Mouse (Mus musculus) midbrain, postnatal 0 days (tissue): ENCODE measurements around the gene Actbl2. TPM values are rescaled to one million over a fixed set of nuclear protein-coding genes. Genes with fewer than 3 reads are reported as not detected.

Experiments
- ATAC-seq: fragments of 200-750 bp; cut with Nextera tagmentation; 2 replicates; pipeline ENCODE4 v1.8.0; 2017; ENCODE audit warnings: moderate number of reproducible peaks, mild to moderate bottlenecking, moderate TSS enrichment, moderate library complexity; ENCODE audit not compliant: low FRiP score
- DNase-seq: peaks from one replicate; pipeline ENCODE4 v3.0.0-alpha.2; 2015; ENCODE audit warnings: low spot score
- H3K27ac ChIP-seq: fragments of 300-500 bp; sonication (generic); 2 replicates; pipeline ENCODE4 v1.5.1; 2014; ENCODE audit warnings: low read depth, mild to moderate bottlenecking, low read length, mixed read lengths
- H3K27me3 ChIP-seq: fragments of 300-500 bp; sonication (generic); 2 replicates; pipeline ENCODE4 v1.6.1; 2014; ENCODE audit warnings: low read length, control low read depth, mixed read lengths; ENCODE audit not compliant: insufficient read depth
- H3K36me3 ChIP-seq: fragments of 300-500 bp; sonication (generic); 2 replicates; pipeline ENCODE4 v1.6.1; 2014; ENCODE audit warnings: low read length, control low read depth, mixed read lengths; ENCODE audit not compliant: insufficient read depth
- H3K4me1 ChIP-seq: fragments of 300-500 bp; sonication (generic); 2 replicates; pipeline ENCODE4 v1.6.1; 2014; ENCODE audit warnings: mild to moderate bottlenecking, control low read depth, antibody characterized with exemption, low read length, mixed read lengths; ENCODE audit not compliant: insufficient read depth
- H3K4me2 ChIP-seq: fragments of 300-500 bp; sonication (generic); 2 replicates; pipeline ENCODE4 v1.6.1; 2014; ENCODE audit warnings: low read depth, mild to moderate bottlenecking, low read length, mixed read lengths; ENCODE audit not compliant: poor library complexity, severe bottlenecking
- H3K4me3 ChIP-seq: fragments of 300-500 bp; sonication (generic); 2 replicates; pipeline ENCODE4 v1.5.1; 2014; ENCODE audit warnings: low read depth, mild to moderate bottlenecking, low read length, moderate library complexity
- H3K9ac ChIP-seq: fragments of 300-500 bp; sonication (generic); replicated peaks from 2 replicates; pipeline ENCODE4 v1.6.1; 2014; ENCODE audit warnings: mild to moderate bottlenecking, low read length, moderate library complexity, mixed read lengths; ENCODE audit not compliant: poor library complexity, severe bottlenecking
- H3K9me3 ChIP-seq: fragments of 300-500 bp; sonication (generic); 2 replicates; pipeline ENCODE4 v1.6.1; 2016; ENCODE audit warnings: low read length, control low read depth
- CTCF ChIP-seq: IDR thresholded peaks from 2 replicates; pipeline ENCODE4 v1.5.1; 2016; ENCODE audit warnings: antibody characterized with exemption, mild to moderate bottlenecking
- WGBS: fragments of 180-500 bp; shearing (Covaris S2); extraction: QIAGEN DNeasy Blood & Tissue Kit; methylation state at CpG from one replicate; pipeline ENCODE4 v1.1.7; 2014; 5-methylcytosine and 5-hydroxymethylcytosine counted together
- polyA plus RNA-seq: library from polyadenylated mRNA; unstranded; fragments of >200 nt; fragmentation: Nextera tagmentation; extraction: Ambion mirVana; gene quantifications from 2 replicates; pipeline ENCODE4 v1.2.1, GENCODE M21; 2015
- total RNA-seq: library from RNA; depleted of rRNA; stranded (reverse); fragments of >200 nt; gene quantifications from 2 replicates; pipeline ENCODE4 v1.2.3, GENCODE M21; 2014; rRNA removed

The Actbl2 gene
- total RNA-seq = not detected in 2 replicates
- not detected in 2 replicates for polyA plus RNA-seq

DNA sequence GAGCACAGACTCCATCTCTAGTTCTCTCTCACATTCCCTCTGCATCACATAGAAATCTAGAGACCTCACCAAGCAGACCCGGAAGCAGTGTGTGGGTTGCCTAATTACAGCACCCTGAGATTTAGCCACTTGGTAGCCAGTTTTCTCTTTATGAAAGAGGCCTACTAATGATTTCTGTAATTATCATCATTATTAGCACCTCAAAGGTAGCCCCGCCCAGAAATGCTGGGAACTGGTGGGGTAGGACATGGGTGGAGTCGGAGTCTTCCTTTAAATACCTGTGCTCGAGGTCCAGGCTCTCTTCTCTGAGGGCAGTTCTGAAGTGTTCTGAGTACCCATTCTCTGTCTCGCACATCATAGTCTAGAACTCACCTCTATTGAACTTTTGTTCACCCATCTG is at the start of gene Actbl2:
Actbl2 (plus strand) TSS at position 301 of the 400 bp plus-strand sequence.
- no peak within 1 kb of the TSS for H3K27ac ChIP-seq
- DNase-seq (no peak), ATAC-seq (no peak)
- no peak for TF ChIP-seq CTCF
- no peaks in the 10 kb centered on the region for H3K36me3 ChIP-seq
- 94% methylated on average over 5 of the region's 5 CpGs for WGBS
- no peak within 1 kb of the TSS for H3K4me2 ChIP-seq
- no peak within 1 kb of the TSS for H3K9ac ChIP-seq
- no peaks in the 10 kb centered on the region for H3K4me1 ChIP-seq
- no peak within 1 kb of the TSS for H3K4me3 ChIP-seq
- no peaks in the 10 kb centered on the region for H3K27me3 ChIP-seq
- H3K9me3 ChIP-seq = no peaks in the 10 kb centered on the region

DNA sequence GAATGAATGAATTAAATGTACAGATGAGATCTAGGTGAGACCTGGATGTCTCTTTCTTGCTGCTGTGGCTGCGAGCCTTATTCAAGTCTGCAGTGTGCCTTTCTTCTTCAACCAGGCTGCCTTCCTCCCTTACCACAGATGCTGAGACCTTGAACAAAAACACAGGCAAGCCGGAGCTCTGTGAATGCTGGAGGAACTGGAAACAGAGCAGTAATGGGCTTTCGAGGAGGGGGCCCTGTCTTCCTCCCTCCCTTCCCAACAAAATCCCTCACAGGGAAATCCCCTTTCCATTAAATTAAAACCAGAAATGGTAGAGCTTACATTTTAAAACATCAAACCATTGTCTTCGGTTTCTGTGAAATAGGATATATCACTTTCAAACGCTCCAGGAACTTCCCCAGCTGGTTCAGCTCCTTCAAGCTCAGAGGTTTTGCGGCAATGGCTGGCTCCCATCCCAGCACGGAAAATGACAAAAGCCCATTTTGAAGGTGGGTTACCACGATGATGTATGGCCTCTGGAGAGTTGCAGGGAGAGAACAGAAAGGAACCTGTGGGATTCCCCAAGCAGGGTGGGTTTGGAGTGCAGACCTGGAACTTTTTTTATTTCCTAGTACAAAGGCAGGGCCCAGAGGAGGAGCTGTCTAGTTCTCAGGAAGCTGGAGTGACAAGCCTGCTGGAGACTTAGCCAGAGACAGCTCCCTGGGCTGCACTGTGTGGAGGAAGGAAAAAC is 44.0 kb upstream of the Actbl2 start:
- no peaks in the 10 kb centered on the region for H3K9me3 ChIP-seq
- no peaks in the 10 kb centered on the region for H3K4me1 ChIP-seq
- no peaks in the 10 kb centered on the region for H3K27me3 ChIP-seq
- no peak for TF ChIP-seq CTCF
- no peaks in the 10 kb centered on the region for H3K36me3 ChIP-seq
- no peak overlapping the region for H3K4me3 ChIP-seq
- H3K9ac ChIP-seq = no peak overlapping the region
- no peak overlapping the region; the same call in 1 of the 2 replicates for H3K27ac ChIP-seq
- H3K4me2 ChIP-seq = no peak overlapping the region
- ATAC-seq = no peak
- WGBS = 34% methylated on average over 8 of the region's 8 CpGs
- DNase-seq = peak; percentile 6

DNA sequence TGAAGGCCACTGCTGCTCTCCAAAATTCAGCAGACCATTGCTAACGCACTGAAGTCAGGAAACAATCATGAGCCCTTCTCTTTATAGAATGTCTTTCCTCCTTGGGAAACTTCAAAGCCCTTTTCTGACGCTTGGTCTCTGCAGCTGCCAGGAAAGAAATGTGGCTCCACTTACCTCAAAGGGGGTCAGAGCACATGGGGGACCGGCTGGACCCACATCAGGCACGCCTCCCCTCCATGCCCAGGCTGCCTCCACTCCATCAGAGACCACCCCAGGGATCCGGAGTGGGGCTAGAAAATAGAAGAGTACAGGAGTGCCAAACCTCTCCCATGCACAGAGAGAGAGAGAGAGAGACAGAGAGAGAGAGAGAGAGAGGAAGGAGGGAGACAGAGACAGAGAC is 26.0 kb upstream of the Actbl2 start:
- DNase-seq = no peak
- Histone ChIP-seq H3K9me3 (no peaks in the 10 kb centered on the region), H3K4me1 (no peaks in the 10 kb centered on the region), H3K9ac (no peak overlapping the region), H3K4me2 (no peak overlapping the region), H3K27ac (no peak overlapping the region), H3K4me3 (no peak overlapping the region), H3K27me3 (no peaks in the 10 kb centered on the region), H3K36me3 (no peaks in the 10 kb centered on the region)
- 36% methylated on average over 5 of the region's 5 CpGs for WGBS
- no peak for ATAC-seq
- no peak for TF ChIP-seq CTCF

DNA sequence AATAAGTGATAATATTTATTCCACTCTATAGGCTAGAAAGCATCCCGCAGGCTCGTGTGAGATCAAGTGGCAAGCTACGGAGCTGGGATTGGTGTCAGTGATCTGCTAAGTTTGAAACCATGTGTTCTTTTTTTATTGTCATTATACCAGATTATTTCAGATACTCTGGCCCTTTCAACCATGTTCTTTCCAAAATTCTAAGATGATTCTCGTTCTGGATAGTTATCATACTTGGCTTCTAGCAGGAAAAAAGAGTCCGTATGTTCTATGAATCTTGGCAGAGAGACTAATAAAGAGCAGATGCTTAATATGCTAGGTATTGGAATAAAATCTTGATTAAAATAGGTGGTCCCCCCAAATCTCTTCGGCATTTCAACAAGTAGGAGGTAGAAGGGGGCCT is 25.3 kb upstream of the Actbl2 start:
- 89% methylated on average over 6 of the region's 6 CpGs for WGBS
- no peak for TF ChIP-seq CTCF
- Histone ChIP-seq H3K9ac (no peak overlapping the region), H3K27me3 (no peaks in the 10 kb centered on the region), H3K27ac (no peak overlapping the region), H3K4me1 (no peaks in the 10 kb centered on the region), H3K4me2 (no peak overlapping the region), H3K36me3 (no peaks in the 10 kb centered on the region), H3K4me3 (no peak overlapping the region), H3K9me3 (no peaks in the 10 kb centered on the region)
- no peak for DNase-seq
- ATAC-seq = no peak

DNA sequence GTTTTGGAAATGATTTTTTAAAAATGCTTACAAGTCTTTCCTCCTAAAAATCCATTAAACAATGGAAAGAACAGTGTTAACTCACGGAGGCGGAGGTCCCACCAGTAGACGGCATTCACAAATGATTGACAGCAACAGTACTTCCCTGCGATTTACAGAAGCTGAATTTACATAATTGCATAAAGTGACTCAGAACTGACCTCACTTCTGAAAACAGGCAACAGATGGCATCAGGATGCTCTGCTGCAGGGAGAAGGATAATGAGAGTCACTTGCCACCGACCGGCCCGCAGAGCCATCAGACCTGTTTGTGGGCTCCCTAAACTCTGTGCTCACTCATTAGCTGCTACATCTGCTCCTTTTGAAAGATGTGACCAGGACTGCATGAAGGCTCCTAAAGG is 22.4 kb upstream of the Actbl2 start:
- WGBS = 46% methylated on average over 7 of the region's 7 CpGs
- DNase-seq = peak; percentile 36

DNA sequence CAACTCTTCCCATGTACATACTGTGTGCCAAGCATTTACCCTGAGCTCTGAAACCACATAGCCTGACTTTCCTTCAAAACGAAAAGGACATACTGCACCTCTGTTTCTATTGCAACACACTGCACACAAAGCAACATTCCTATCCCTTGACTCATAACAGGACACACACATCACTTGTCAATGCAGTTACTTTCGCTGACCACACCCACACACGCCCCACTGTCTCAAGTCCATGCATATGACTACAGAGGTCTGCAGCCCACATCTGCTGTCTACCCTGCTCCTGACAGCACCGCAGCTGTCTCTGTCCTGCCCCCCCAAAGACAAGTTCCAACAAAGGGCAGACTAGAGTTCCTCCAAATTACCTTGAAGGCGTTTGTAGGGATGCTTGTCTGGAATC is 21.5 kb upstream of the Actbl2 start:
- Histone ChIP-seq H3K36me3 (no peaks in the 10 kb centered on the region), H3K4me1 (no peaks in the 10 kb centered on the region), H3K9me3 (no peaks in the 10 kb centered on the region), H3K4me2 (no peak overlapping the region), H3K27ac (no peak overlapping the region), H3K27me3 (no peaks in the 10 kb centered on the region), H3K9ac (no peak overlapping the region), H3K4me3 (no peak overlapping the region)
- ATAC-seq = no peak
- WGBS = 83% methylated on average over 5 of the region's 5 CpGs
- no peak for DNase-seq
- no peak for TF ChIP-seq CTCF

More for the DNA sequence above, 22.4 kb upstream of the Actbl2 start:
- Histone ChIP-seq H3K9ac (no peak overlapping the region), H3K4me2 (no peak overlapping the region), H3K9me3 (no peaks in the 10 kb centered on the region), H3K27me3 (no peaks in the 10 kb centered on the region), H3K36me3 (no peaks in the 10 kb centered on the region), H3K4me1 (no peaks in the 10 kb centered on the region), H3K4me3 (no peak overlapping the region), H3K27ac (no peak overlapping the region)
- no peak for ATAC-seq
- TF ChIP-seq CTCF = no peak
